Mouse (Mus musculus) CD4-positive helper T cell, adult 2 months (primary cell): ENCODE measurements around the gene Hmgb4.

Experiments
- DNase-seq: peaks from one replicate; pipeline ENCODE4 v3.0.0-alpha.2; 2012; ENCODE audit warnings: low read depth, missing footprints, low spot score

Gene Hmgb4

GRCm38 (mm10) chr4:128260907-128261560 lies at the start of gene Hmgb4:
TSS of gene Hmgb4 (minus strand) at chr4:128260957.
- no peak for DNase-seq

GRCm38 (mm10) chr4:128306011-128306410 lies 45.3 kb upstream of the Hmgb4 start:
- no peak for DNase-seq

- no peak for DNase-seq
These were observed 43.3 kb upstream of the Hmgb4 start for GRCm38 (mm10) chr4:128304049-128304448.

- DNase-seq = no peak
These were observed 27.3 kb upstream of the Hmgb4 start for GRCm38 (mm10) chr4:128288095-128288494.

- DNase-seq = no peak
These were observed 24.3 kb upstream of the Hmgb4 start for GRCm38 (mm10) chr4:128285009-128285408.

GRCm38 (mm10) chr4:128275586-128275985 lies 14.8 kb upstream of the Hmgb4 start:
- no peak for DNase-seq

GRCm38 (mm10) chr4:128275116-128275515 lies 14.4 kb upstream of the Hmgb4 start:
- no peak for DNase-seq

- no peak for DNase-seq
These were observed 12.4 kb upstream of the Hmgb4 start for GRCm38 (mm10) chr4:128273146-128273545.

- DNase-seq = no peak
These were observed 11.7 kb upstream of the Hmgb4 start for GRCm38 (mm10) chr4:128272501-128272900.

GRCm38 (mm10) chr4:128270931-128271330 lies 10.2 kb upstream of the Hmgb4 start:
- no peak for DNase-seq

GRCm38 (mm10) chr4:128270177-128270576 lies 9.4 kb upstream of the Hmgb4 start:
- DNase-seq = no peak

GRCm38 (mm10) chr4:128269261-128269875 lies 8.6 kb upstream of the Hmgb4 start:
- no peak for DNase-seq

GRCm38 (mm10) chr4:128265341-128265740 lies 4.6 kb upstream of the Hmgb4 start:
- DNase-seq = no peak

- no peak for DNase-seq
These were observed 3.7 kb upstream of the Hmgb4 start for GRCm38 (mm10) chr4:128264491-128264890.

GRCm38 (mm10) chr4:128259211-128259610 lies 1.5 kb downstream of the Hmgb4 start:
- DNase-seq = no peak

GRCm38 (mm10) chr4:128248676-128249075 lies 12.1 kb downstream of the Hmgb4 start:
- no peak for DNase-seq

GRCm38 (mm10) chr4:128245201-128245600 lies 15.6 kb downstream of the Hmgb4 start:
- DNase-seq = no peak

- no peak for DNase-seq
These were observed 18.9 kb downstream of the Hmgb4 start for GRCm38 (mm10) chr4:128241854-128242356.

- DNase-seq = no peak
These were observed 19.5 kb downstream of the Hmgb4 start for GRCm38 (mm10) chr4:128241075-128241853.

GRCm38 (mm10) chr4:128239113-128239512 lies 21.6 kb downstream of the Hmgb4 start:
- no peak for DNase-seq

GRCm38 (mm10) chr4:128233458-128233857 lies 27.3 kb downstream of the Hmgb4 start:
- DNase-seq = no peak
